Mouse (Mus musculus): ENCODE measurements around the gene Pitx1. TPM values are rescaled to one million over a fixed set of nuclear protein-coding genes. Genes with fewer than 3 reads are reported as not detected.

The Pitx1 gene
- polyA plus RNA-seq, 1 experiment from 2014 or later, result 22.2 TPM

- DNase-seq (ENCODE audit: low spot score), result peak; percentile 77
Measured at GRCm38 (mm10) chr13:55835548-55836097, 369 bp downstream of the Pitx1 start.

GRCm38 (mm10) chr13:55834667-55835066, 1.3 kb downstream of the Pitx1 start:
- no peaks in the 10 kb centered on the region for H3K36me3 ChIP-seq (ENCODE audit: control insufficient read depth, insufficient read depth, low read length)
- 0 out of 2 replicates have a peak, but pooled peaks cover 5% of the 10 kb centered on the region for H3K4me1 ChIP-seq (replicated peaks; ENCODE audit: control insufficient read depth, insufficient read depth, low read length)
- WGBS, result 26% methylated on average over 5 of the region's 5 CpGs
- no peak for DNase-seq (ENCODE audit: low spot score)
- peaks cover 100% of the 10 kb centered on the region for H3K27me3 ChIP-seq (replicated peaks; ENCODE audit: control insufficient read depth, insufficient read depth, low read length)
- ATAC-seq (replicated peaks; ENCODE audit: low FRiP score, low TSS enrichment, low read depth), result no peak
- no peak overlapping the region for H3K27ac ChIP-seq (ENCODE audit: low read depth)
- no peak overlapping the region for H3K4me3 ChIP-seq (ENCODE audit: low read depth, low read length)
- no peak overlapping the region for H3K4me2 ChIP-seq (ENCODE audit: low read length)
- H3K9me3 ChIP-seq (ENCODE audit: control insufficient read depth, low read length), result no peaks in the 10 kb centered on the region
- H3K9ac ChIP-seq (ENCODE audit: low read length), result no peak overlapping the region

More at GRCm38 (mm10) chr13:55835548-55836097, 369 bp downstream of the Pitx1 start:
- Histone ChIP-seq H3K4me2 (ENCODE audit: low read length) (peak overlapping the region; percentile 46), H3K27me3 (replicated peaks; ENCODE audit: control insufficient read depth, insufficient read depth, low read length) (peaks cover 99% of the 10 kb centered on the region), H3K36me3 (ENCODE audit: control insufficient read depth, insufficient read depth, low read length) (no peaks in the 10 kb centered on the region), H3K27ac (ENCODE audit: low read depth) (no peak overlapping the region), H3K9me3 (ENCODE audit: control insufficient read depth, low read length) (no peaks in the 10 kb centered on the region), H3K9ac (ENCODE audit: low read length) (peak overlapping the region; percentile 8; the same call in 1 of the 2 replicates), H3K4me3 (ENCODE audit: low read depth, low read length) (peak overlapping the region; percentile 25), H3K4me1 (replicated peaks; ENCODE audit: control insufficient read depth, insufficient read depth, low read length) (0 out of 2 replicates have a peak, but pooled peaks cover 3% of the 10 kb centered on the region)
- 2% methylated on average over 33 of the region's 33 CpGs for WGBS
- ATAC-seq (replicated peaks; ENCODE audit: low FRiP score, low TSS enrichment, low read depth), result no peak

DNA sequence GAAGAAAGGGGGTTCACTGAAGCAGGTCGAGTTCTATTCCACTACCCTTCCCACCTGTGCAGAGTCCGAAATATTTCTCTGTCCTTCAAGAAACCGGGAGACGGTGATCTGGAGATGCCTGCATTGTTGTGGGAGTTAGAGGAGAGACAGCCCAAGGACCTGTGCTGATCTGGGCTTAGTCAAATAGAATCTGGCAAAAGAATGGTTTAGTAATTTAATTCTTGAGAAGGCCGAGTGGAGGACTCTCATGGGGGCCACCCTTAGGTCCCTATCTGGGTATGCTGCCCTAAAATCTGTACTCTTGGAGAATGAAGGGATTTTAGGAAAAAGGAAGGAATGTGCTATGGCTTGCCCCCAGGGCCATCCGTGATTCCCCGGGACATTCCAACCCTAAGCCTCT, 2.1 kb downstream of the Pitx1 start:
- Histone ChIP-seq H3K27ac (ENCODE audit: low read depth) (no peak overlapping the region), H3K36me3 (ENCODE audit: control insufficient read depth, insufficient read depth, low read length) (no peaks in the 10 kb centered on the region), H3K4me1 (replicated peaks; ENCODE audit: control insufficient read depth, insufficient read depth, low read length) (0 out of 2 replicates have a peak, but pooled peaks cover 5% of the 10 kb centered on the region), H3K9ac (ENCODE audit: low read length) (no peak overlapping the region), H3K9me3 (ENCODE audit: control insufficient read depth, low read length) (no peaks in the 10 kb centered on the region), H3K27me3 (replicated peaks; ENCODE audit: control insufficient read depth, insufficient read depth, low read length) (peaks cover 100% of the 10 kb centered on the region), H3K4me3 (ENCODE audit: low read depth, low read length) (no peak overlapping the region), H3K4me2 (ENCODE audit: low read length) (no peak overlapping the region)
- DNase-seq (ENCODE audit: low spot score) (no peak), ATAC-seq (replicated peaks; ENCODE audit: low FRiP score, low TSS enrichment, low read depth) (no peak)
- 20% methylated on average over 7 of the region's 7 CpGs for WGBS

DNA sequence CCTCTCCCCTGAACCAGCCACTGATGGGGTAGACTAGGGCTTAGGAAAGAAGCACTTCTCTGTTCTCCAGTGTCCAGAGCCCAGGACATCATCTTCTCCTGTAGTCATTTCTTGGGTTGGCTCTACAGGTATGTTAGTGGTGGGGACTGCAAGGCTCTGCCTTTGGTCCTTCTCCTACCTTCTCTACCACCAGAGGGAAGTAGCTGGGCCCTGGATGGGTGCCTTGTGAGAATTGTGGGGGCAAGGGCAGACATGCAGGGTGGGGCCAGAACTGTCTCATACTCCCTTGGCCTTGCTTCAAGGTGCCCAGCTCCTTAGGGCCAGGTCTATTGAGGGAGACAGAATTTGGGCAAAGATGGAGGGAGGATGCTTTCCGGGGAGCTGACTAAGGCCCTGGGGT, 3.4 kb downstream of the Pitx1 start:
- Histone ChIP-seq H3K9ac (ENCODE audit: low read length) (no peak overlapping the region), H3K4me3 (ENCODE audit: low read depth, low read length) (no peak overlapping the region), H3K4me2 (ENCODE audit: low read length) (no peak overlapping the region), H3K27me3 (replicated peaks; ENCODE audit: control insufficient read depth, insufficient read depth, low read length) (peaks cover 95% of the 10 kb centered on the region), H3K4me1 (replicated peaks; ENCODE audit: control insufficient read depth, insufficient read depth, low read length) (0 out of 2 replicates have a peak, but pooled peaks cover 5% of the 10 kb centered on the region), H3K27ac (ENCODE audit: low read depth) (no peak overlapping the region), H3K9me3 (ENCODE audit: control insufficient read depth, low read length) (no peaks in the 10 kb centered on the region), H3K36me3 (ENCODE audit: control insufficient read depth, insufficient read depth, low read length) (no peaks in the 10 kb centered on the region)
- ATAC-seq (replicated peaks; ENCODE audit: low FRiP score, low TSS enrichment, low read depth), result no peak
- WGBS, result 28% methylated on average over 1 of the region's 1 CpGs
- DNase-seq (ENCODE audit: low spot score), result no peak

DNA sequence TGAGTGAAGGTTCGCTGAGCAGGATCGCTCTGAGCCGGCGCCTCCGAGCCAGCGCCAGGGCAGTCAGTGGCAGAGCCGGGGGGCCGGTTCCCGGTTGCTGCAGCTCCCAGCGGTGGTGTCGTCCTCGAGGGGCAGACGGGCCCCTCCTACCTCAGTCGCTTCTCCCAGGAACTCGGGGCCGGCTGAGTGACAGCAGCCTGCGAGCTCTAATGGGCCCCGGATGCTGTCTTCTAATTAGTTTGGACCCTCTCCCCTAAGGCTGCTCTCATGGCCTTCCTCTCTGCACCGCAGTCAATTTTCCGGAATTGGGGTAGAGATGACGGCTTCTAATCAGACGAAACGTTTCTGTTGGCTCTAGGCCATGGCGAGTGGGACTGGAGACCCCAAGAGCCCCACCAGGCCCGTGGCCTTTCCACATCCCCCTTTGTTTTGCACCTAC, 4.3 kb downstream of the Pitx1 start:
- no peak for ATAC-seq (replicated peaks; ENCODE audit: low FRiP score, low TSS enrichment, low read depth)
- Histone ChIP-seq H3K9ac (ENCODE audit: low read length) (peak overlapping the region; percentile 35), H3K4me1 (replicated peaks; ENCODE audit: control insufficient read depth, insufficient read depth, low read length) (0 out of 2 replicates have a peak, but pooled peaks cover 5% of the 10 kb centered on the region), H3K4me2 (ENCODE audit: low read length) (peak overlapping the region; percentile 41), H3K27ac (ENCODE audit: low read depth) (peak overlapping the region; percentile 69), H3K4me3 (ENCODE audit: low read depth, low read length) (peak overlapping the region; percentile 45), H3K36me3 (ENCODE audit: control insufficient read depth, insufficient read depth, low read length) (no peaks in the 10 kb centered on the region), H3K9me3 (ENCODE audit: control insufficient read depth, low read length) (no peaks in the 10 kb centered on the region), H3K27me3 (replicated peaks; ENCODE audit: control insufficient read depth, insufficient read depth, low read length) (peaks cover 92% of the 10 kb centered on the region)
- DNase-seq (ENCODE audit: low spot score), result no peak
- 5% methylated on average over 25 of the region's 25 CpGs for WGBS

DNA sequence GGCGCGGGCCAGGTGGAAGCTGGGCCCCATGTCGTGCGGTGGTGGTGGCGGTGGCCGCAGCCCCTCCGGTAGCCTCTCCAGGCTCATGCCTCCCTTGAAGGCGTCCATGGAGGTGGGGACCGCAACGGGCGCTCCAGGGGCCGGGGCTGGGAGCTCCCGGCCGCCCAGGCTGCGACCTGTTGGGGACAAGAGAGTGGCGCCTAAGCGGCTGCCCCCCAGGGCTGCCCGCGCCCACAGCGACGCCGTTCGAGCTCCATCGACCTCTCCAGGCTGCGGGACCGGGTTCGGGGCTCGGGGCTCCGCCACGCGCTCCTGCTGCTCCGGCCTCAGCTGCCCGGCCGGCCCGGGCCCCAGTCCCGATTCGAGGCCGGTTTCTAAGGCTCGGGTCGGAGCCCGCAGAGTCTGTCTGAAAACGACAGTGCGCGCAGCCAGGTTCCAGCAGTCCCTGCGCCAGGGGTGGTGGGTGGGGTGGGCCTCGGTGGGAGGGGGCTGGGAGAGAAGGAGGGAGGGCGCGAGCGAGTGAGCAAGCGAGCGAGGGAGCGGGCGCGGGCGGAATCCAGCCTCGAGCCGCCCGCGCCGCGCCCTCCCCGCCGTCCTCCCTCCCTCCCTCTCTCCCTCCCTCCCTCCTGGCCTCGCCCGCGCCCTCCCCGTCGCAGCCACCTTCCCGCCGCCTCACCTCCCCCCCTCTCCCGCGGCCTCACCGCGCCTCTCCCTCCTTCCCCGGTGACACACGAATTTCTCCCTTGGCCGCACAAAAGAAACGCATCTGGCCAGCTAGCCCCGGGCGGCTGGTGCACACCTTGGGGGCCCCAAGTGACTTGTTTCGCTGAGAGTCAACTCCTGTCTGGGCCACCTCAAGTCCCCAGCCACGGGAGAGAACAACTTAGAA, 4.9 kb downstream of the Pitx1 start:
- no peaks in the 10 kb centered on the region for H3K36me3 ChIP-seq (ENCODE audit: control insufficient read depth, insufficient read depth, low read length)
- H3K4me2 ChIP-seq (ENCODE audit: low read length), result peak overlapping the region; percentile 41
- peak; percentile 83 for DNase-seq (ENCODE audit: low spot score)
- H3K4me3 ChIP-seq (ENCODE audit: low read depth, low read length), result peak overlapping the region; percentile 45
- peak overlapping the region; percentile 62 for H3K9ac ChIP-seq (ENCODE audit: low read length)
- H3K27me3 ChIP-seq (replicated peaks; ENCODE audit: control insufficient read depth, insufficient read depth, low read length), result peaks cover 92% of the 10 kb centered on the region
- peak overlapping the region; percentile 77 for H3K27ac ChIP-seq (ENCODE audit: low read depth)
- WGBS, result under 1% methylated on average over 53 of the region's 82 CpGs
- 0 out of 2 replicates have a peak, but pooled peaks cover 5% of the 10 kb centered on the region for H3K4me1 ChIP-seq (replicated peaks; ENCODE audit: control insufficient read depth, insufficient read depth, low read length)
- ATAC-seq (replicated peaks; ENCODE audit: low FRiP score, low TSS enrichment, low read depth), result peak; percentile 67
- H3K9me3 ChIP-seq (ENCODE audit: control insufficient read depth, low read length), result no peaks in the 10 kb centered on the region

- ATAC-seq (replicated peaks; ENCODE audit: low FRiP score, low TSS enrichment, low read depth) (no peak), DNase-seq (ENCODE audit: low spot score) (peak; percentile 82)
- no peaks in the 10 kb centered on the region for H3K9me3 ChIP-seq (ENCODE audit: control insufficient read depth, low read length)
- peak overlapping the region; percentile 62 for H3K9ac ChIP-seq (ENCODE audit: low read length)
- H3K27ac ChIP-seq (ENCODE audit: low read depth), result peak overlapping the region; percentile 77
- H3K4me2 ChIP-seq (ENCODE audit: low read length), result peak overlapping the region; percentile 41
- under 1% methylated on average over 47 of the region's 48 CpGs for WGBS
- no peaks in the 10 kb centered on the region for H3K36me3 ChIP-seq (ENCODE audit: control insufficient read depth, insufficient read depth, low read length)
- H3K27me3 ChIP-seq (replicated peaks; ENCODE audit: control insufficient read depth, insufficient read depth, low read length), result peaks cover 92% of the 10 kb centered on the region
- H3K4me3 ChIP-seq (ENCODE audit: low read depth, low read length), result peak overlapping the region; percentile 45
- 0 out of 2 replicates have a peak, but pooled peaks cover 5% of the 10 kb centered on the region for H3K4me1 ChIP-seq (replicated peaks; ENCODE audit: control insufficient read depth, insufficient read depth, low read length)
Measured at GRCm38 (mm10) chr13:55830081-55830832, 5.7 kb downstream of the Pitx1 start.

DNA sequence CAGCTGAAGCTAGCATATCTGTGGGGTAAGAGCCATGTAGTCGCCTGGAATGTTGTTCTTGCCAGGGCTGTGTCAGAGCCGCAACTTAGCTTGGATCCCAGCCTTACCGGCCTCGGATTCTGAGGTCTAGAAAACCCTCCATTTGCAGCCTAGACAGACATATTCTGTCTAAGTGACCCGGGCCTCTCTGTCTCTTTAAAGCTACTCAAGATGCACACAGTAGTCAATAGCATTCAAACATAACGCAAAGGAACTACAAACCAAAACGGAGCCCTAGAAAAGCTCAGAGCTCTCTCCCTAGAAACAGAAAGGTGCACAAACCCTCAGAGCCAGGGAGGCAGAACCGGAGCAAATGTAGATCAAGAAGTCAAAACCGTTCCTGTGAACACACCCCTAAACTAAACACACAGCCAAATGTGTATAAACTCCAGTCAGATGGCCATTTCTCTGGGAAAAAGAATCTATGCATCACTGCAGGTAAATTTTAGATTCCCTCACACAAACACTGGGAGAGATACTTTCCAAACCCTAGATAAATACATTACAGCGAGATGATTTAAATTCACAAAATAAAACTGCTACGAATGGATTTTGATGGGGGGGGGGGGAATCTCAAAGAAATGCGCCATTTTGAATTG, 6.9 kb downstream of the Pitx1 start:
- no peaks in the 10 kb centered on the region for H3K9me3 ChIP-seq (ENCODE audit: control insufficient read depth, low read length)
- H3K36me3 ChIP-seq (ENCODE audit: control insufficient read depth, insufficient read depth, low read length), result no peaks in the 10 kb centered on the region
- H3K4me1 ChIP-seq (replicated peaks; ENCODE audit: control insufficient read depth, insufficient read depth, low read length), result 0 out of 2 replicates have a peak, but pooled peaks cover 5% of the 10 kb centered on the region
- 5% methylated on average over 12 of the region's 12 CpGs for WGBS
- DNase-seq (ENCODE audit: low spot score) (peak; percentile 83), ATAC-seq (replicated peaks; ENCODE audit: low FRiP score, low TSS enrichment, low read depth) (no peak)
- H3K27me3 ChIP-seq (replicated peaks; ENCODE audit: control insufficient read depth, insufficient read depth, low read length), result peaks cover 92% of the 10 kb centered on the region
- peak overlapping the region; percentile 31 for H3K9ac ChIP-seq (ENCODE audit: low read length)
- peak overlapping the region; percentile 45 for H3K4me3 ChIP-seq (ENCODE audit: low read depth, low read length)
- H3K27ac ChIP-seq (ENCODE audit: low read depth), result no peak overlapping the region
- H3K4me2 ChIP-seq (ENCODE audit: low read length), result peak overlapping the region; percentile 30
